Mouse (Mus musculus): ENCODE measurements at regions not wholly inside any gene's neighbourhood (a gene's known extent, or its start where the extent isn't known, plus 50 kb on each side); places are given as distances from the start of the nearest gene placed in this dataset.

GRCm38 (mm10) chr1:92383749-92384148 is 89.9 kb downstream of the Ndufa10 start:
- TF ChIP-seq POLR2A (IDR thresholded peaks at IDR 0.05; ENCODE audit: control insufficient read depth, low read depth, low read length) (no peak), CTCF (IDR thresholded peaks at IDR 0.05; ENCODE audit: control insufficient read depth, insufficient read depth, insufficient replicate concordance, low read depth, low read length) (no peak)
